Mouse (Mus musculus) liver, embryonic 13.5 days (tissue): ENCODE data around the gene Padi2. TPM values are rescaled to one million over a fixed set of nuclear protein-coding genes. Genes with fewer than 3 reads are reported as not detected.
A peak's percentile ranks its signal among the peaks of the same experiment; 100 is the strongest.

ENCODE experiments used
- ATAC-seq: fragments of 200-750 bp; cut with Nextera tagmentation; 2 replicates; pipeline ENCODE4 v1.8.0; 2017; ENCODE audit warnings: low read depth, mild to moderate bottlenecking, moderate number of reproducible peaks, moderate library complexity
- DNase-seq: peaks from one replicate; pipeline ENCODE4 v3.0.0; 2022
- H3K27ac ChIP-seq: fragments of 300-500 bp; sonication (generic); 2 replicates; pipeline ENCODE4 v1.5.1; 2015; ENCODE audit warnings: moderate library complexity, mild to moderate bottlenecking, inconsistent platforms
- H3K27me3 ChIP-seq: fragments of 300-500 bp; sonication (generic); 2 replicates; pipeline ENCODE4 v1.6.1; 2015; ENCODE audit warnings: mild to moderate bottlenecking, inconsistent platforms
- H3K36me3 ChIP-seq: fragments of 300-500 bp; sonication (generic); 2 replicates; pipeline ENCODE4 v1.6.1; 2015; ENCODE audit warnings: mild to moderate bottlenecking, inconsistent platforms
- H3K4me1 ChIP-seq: fragments of 300-500 bp; sonication (generic); replicated peaks from 2 replicates; pipeline ENCODE4 v1.6.1; 2015; ENCODE audit warnings: inconsistent platforms
- H3K4me2 ChIP-seq: fragments of 300-500 bp; sonication (generic); 2 replicates; pipeline ENCODE4 v1.6.1; 2015; ENCODE audit warnings: inconsistent platforms, mild to moderate bottlenecking, moderate library complexity
- H3K4me3 ChIP-seq: fragments of 300-500 bp; sonication (generic); replicated peaks from 2 replicates; pipeline ENCODE4 v1.5.1; 2015; ENCODE audit warnings: mild to moderate bottlenecking, inconsistent platforms
- H3K9ac ChIP-seq: fragments of 300-500 bp; sonication (generic); 2 replicates; pipeline ENCODE4 v1.6.1; 2015; ENCODE audit warnings: mild to moderate bottlenecking, inconsistent platforms
- H3K9me3 ChIP-seq: fragments of 300-500 bp; sonication (generic); replicated peaks from 2 replicates; pipeline ENCODE4 v1.6.1; 2016; ENCODE audit warnings: inconsistent platforms
- WGBS: fragments of 180-500 bp; shearing (Covaris S2); methylation state at CpG from one replicate; pipeline ENCODE4 v1.1.7; 2015; ENCODE audit not compliant: insufficient replicate concordance; 5-methylcytosine and 5-hydroxymethylcytosine counted together
- polyA plus RNA-seq: library from polyadenylated mRNA; unstranded; fragments of >200 nt; fragmentation: Nextera tagmentation; extraction: Ambion mirVana; gene quantifications from 2 replicates; pipeline ENCODE4 v1.2.1, GENCODE M21; 2015

Padi2 gene
- polyA plus RNA-seq, 1 experiment from 2014 or later, result 1.9 TPM

GRCm38 (mm10) chr4:140960781-140961466 lies 54.8 kb downstream of the Padi2 start, which contains the start of gene Sdhb:
TSS of gene Sdhb (plus strand) at chr4:140961203.
- H3K4me2 ChIP-seq, result peak within 1 kb of the TSS; percentile 89
- H3K4me3 ChIP-seq, result peak within 1 kb of the TSS; percentile 94
- WGBS, result 5% methylated on average over 37 of the region's 37 CpGs
- peak; percentile 97 for ATAC-seq
- H3K9ac ChIP-seq, result peak within 1 kb of the TSS; percentile 90
- H3K27me3 ChIP-seq, result peaks cover 15% of the 10 kb centered on the region
- H3K4me1 ChIP-seq, result peaks cover 55% of the 10 kb centered on the region
- 0 out of 2 replicates have a peak, but pooled peaks cover 2% of the 10 kb centered on the region for H3K36me3 ChIP-seq
- peak; percentile 94 for DNase-seq
- peak within 1 kb of the TSS; percentile 84 for H3K27ac ChIP-seq
- no peaks in the 10 kb centered on the region for H3K9me3 ChIP-seq

DNA sequence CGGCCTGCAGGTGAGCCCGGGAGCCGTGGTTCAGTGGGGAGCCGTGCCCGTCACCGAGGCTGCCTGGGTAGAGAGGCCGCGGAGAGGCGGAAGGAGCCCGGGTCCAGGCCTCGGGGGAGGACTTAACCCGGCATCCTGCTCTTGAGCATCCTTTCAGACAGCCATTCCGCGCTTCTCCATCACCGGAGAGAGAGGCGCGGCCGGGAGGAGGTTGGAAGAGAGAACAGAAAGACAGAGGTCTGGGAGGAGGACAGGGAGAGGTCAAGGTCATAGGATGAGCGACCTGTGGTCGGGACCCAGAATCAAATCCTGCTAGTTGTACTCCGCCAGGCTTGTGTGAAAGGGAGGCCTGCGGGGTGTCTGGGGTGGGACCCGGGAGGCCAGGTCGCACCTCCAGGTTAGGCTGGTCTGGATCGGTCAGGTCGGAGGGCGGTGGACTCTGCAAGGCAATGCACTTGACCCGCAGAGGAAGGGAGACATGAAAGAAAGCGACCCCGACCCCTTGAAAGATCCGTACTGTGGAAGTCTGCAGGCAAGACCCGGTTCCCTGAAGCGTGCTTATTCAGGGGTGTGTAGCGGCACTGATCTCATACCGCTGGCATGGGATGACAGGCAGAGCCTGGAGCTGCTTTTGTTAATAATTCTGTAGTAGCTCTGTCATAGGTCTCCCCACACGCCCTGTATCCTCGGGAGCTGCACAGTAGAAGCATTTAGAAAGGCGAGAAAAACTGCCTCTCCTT lies 55.5 kb downstream of the Padi2 start:
- ATAC-seq, result peak; percentile 43
- H3K4me2 ChIP-seq, result peak overlapping the region; percentile 89
- peaks cover 14% of the 10 kb centered on the region for H3K27me3 ChIP-seq
- peaks cover 9% of the 10 kb centered on the region for H3K36me3 ChIP-seq
- peak overlapping the region; percentile 84 for H3K27ac ChIP-seq
- H3K4me1 ChIP-seq, result peaks cover 62% of the 10 kb centered on the region
- DNase-seq, result no peak
- peak overlapping the region; percentile 90 for H3K9ac ChIP-seq
- 1% methylated on average over 38 of the region's 38 CpGs for WGBS
- H3K4me3 ChIP-seq, result peak overlapping the region; percentile 94
- H3K9me3 ChIP-seq, result no peaks in the 10 kb centered on the region

DNA sequence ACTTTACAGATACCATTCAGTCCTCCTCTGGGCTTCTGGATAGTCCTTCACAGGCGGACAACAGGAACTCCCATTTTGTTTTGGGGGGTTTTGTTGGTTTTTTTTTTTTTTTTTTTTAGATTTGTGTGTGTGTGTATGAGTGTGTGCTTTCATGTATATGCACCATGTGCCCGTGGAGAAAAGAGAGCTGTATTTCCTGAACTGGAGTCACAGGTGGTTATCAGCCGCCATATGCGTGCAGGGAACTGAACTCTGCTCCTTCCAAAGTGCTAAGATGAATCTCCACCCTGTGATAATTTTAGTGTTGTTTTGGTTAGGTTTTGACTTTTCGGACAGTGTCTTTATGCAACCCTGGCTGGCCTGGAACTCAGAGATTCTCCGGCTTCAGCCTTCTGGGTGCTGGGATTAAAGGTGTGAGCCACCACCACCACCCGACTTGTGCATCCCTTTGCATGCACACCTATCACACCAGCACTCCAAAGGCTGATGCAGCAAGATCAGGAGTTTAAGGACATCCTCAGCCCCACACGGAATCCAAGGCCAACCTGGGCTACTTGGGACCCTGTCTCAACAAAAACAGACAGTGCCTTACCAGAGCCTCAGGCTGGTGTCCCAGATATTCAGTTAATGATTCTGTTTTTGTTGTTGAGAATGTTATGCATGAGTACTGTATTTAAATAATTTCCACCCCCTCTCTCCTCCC lies 56.2 kb downstream of the Padi2 start:
- WGBS, result 36% methylated on average over 8 of the region's 8 CpGs
- Histone ChIP-seq H3K4me1 (peaks cover 60% of the 10 kb centered on the region), H3K4me3 (peak overlapping the region; percentile 94), H3K4me2 (peak overlapping the region; percentile 89), H3K9me3 (no peaks in the 10 kb centered on the region), H3K36me3 (peaks cover 14% of the 10 kb centered on the region), H3K27ac (peak overlapping the region; percentile 84), H3K27me3 (peaks cover 7% of the 10 kb centered on the region), H3K9ac (peak overlapping the region; percentile 90)
- ATAC-seq (no peak), DNase-seq (no peak)

DNA sequence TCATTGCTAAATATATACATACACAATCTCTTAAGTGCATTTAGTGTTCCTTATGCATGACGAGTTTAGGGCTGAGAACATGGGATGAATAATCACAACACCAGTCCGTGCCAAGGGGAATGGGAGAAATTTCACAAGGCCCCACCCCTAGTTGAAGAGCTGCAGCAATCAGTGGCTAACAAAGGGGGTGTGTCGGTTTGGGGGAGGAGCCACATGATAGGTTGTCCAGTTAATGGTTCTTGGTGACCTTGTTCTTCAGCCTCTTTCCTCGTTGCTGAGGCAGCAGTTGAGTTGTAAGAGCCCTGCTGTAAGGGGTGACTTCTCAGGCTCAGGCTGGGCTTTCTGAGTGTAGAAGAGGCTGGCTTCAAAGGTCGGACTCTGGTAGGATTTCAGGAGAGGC lies 56.8 kb downstream of the Padi2 start:
- no peaks in the 10 kb centered on the region for H3K9me3 ChIP-seq
- H3K27ac ChIP-seq, result peak overlapping the region; percentile 84
- WGBS, result 33% methylated on average over 5 of the region's 5 CpGs
- H3K9ac ChIP-seq, result peak overlapping the region; percentile 90; the same call in 1 of the 2 replicates
- H3K4me3 ChIP-seq, result peak overlapping the region; percentile 94; the same call in 1 of the 2 replicates
- peaks cover 20% of the 10 kb centered on the region for H3K36me3 ChIP-seq
- H3K4me2 ChIP-seq, result peak overlapping the region; percentile 89
- DNase-seq (peak; percentile 58), ATAC-seq (no peak)
- peaks cover 56% of the 10 kb centered on the region for H3K4me1 ChIP-seq
- 0 out of 2 replicates have a peak, but pooled peaks cover 3% of the 10 kb centered on the region for H3K27me3 ChIP-seq

- H3K36me3 ChIP-seq, result peaks cover 28% of the 10 kb centered on the region
- DNase-seq (no peak), ATAC-seq (no peak)
- 59% methylated on average over 9 of the region's 9 CpGs for WGBS
- H3K27ac ChIP-seq, result no peak overlapping the region
- peaks cover 56% of the 10 kb centered on the region for H3K4me1 ChIP-seq
- no peak overlapping the region for H3K4me2 ChIP-seq
- no peaks in the 10 kb centered on the region for H3K9me3 ChIP-seq
- 0 out of 2 replicates have a peak, but pooled peaks cover 3% of the 10 kb centered on the region for H3K27me3 ChIP-seq
- H3K4me3 ChIP-seq, result no peak overlapping the region
- no peak overlapping the region for H3K9ac ChIP-seq
These were observed 57.9 kb downstream of the Padi2 start for GRCm38 (mm10) chr4:140963941-140964597.

- no peak overlapping the region for H3K9ac ChIP-seq
- H3K9me3 ChIP-seq, result no peaks in the 10 kb centered on the region
- peaks cover 33% of the 10 kb centered on the region for H3K36me3 ChIP-seq
- ATAC-seq (no peak), DNase-seq (peak; percentile 49)
- H3K27ac ChIP-seq, result no peak overlapping the region
- H3K27me3 ChIP-seq, result no peaks in the 10 kb centered on the region
- 16% methylated on average over 7 of the region's 7 CpGs for WGBS
- H3K4me1 ChIP-seq, result peaks cover 56% of the 10 kb centered on the region
- no peak overlapping the region for H3K4me3 ChIP-seq
- no peak overlapping the region for H3K4me2 ChIP-seq
These were observed 58.5 kb downstream of the Padi2 start for GRCm38 (mm10) chr4:140964620-140965019.

DNA sequence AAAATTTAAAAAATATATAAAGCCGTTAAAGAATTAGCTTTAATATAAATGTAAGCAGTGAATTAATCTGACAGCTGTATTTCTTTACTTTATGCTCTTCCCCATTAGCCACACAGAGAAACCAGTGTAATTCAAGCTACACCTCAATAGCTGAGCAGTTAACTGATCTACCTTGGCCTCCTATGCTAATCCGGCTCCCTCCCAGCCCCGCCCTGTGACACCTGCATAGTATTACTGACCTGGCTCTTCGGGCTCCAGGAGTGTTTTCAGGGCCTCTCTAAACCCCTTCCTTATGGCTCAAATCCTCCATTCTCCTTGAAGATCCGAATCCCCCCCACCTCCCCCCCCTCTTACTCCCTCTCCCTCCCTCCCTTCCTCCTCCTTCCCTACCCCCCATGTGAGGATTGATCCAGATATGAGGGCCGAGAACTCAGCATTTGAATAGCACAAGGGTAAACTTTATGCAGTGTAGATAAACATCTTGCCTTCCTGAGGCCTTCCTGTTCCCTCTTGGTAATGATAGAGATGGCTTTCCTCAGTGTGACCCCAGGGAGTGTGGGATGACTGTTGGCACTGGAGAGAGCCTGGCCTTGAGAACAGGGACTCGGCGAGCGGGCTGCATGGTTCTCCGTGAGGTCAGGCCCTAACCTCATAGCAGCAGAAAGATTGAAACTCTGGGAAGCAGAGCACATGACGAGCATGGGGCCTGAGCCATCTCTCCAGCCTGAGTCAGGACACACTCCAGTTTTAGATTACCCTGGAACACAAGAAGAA lies 61.4 kb downstream of the Padi2 start:
- Histone ChIP-seq H3K27me3 (no peaks in the 10 kb centered on the region), H3K4me3 (no peak overlapping the region), H3K4me1 (peaks cover 32% of the 10 kb centered on the region), H3K4me2 (no peak overlapping the region), H3K36me3 (peaks cover 62% of the 10 kb centered on the region), H3K9ac (no peak overlapping the region), H3K9me3 (no peaks in the 10 kb centered on the region), H3K27ac (no peak overlapping the region)
- ATAC-seq (no peak), DNase-seq (no peak)
- WGBS, result 82% methylated on average over 11 of the region's 11 CpGs

GRCm38 (mm10) chr4:140971691-140972090 lies 65.5 kb downstream of the Padi2 start:
- H3K9me3 ChIP-seq, result no peaks in the 10 kb centered on the region
- no peak overlapping the region for H3K27ac ChIP-seq
- no peaks in the 10 kb centered on the region for H3K27me3 ChIP-seq
- no peak overlapping the region for H3K4me2 ChIP-seq
- WGBS, result 77% methylated on average over 13 of the region's 13 CpGs
- H3K36me3 ChIP-seq, result peaks cover 89% of the 10 kb centered on the region
- H3K9ac ChIP-seq, result no peak overlapping the region
- no peak for DNase-seq
- no peak overlapping the region for H3K4me3 ChIP-seq
- peaks cover 7% of the 10 kb centered on the region for H3K4me1 ChIP-seq
- ATAC-seq, result no peak

DNA sequence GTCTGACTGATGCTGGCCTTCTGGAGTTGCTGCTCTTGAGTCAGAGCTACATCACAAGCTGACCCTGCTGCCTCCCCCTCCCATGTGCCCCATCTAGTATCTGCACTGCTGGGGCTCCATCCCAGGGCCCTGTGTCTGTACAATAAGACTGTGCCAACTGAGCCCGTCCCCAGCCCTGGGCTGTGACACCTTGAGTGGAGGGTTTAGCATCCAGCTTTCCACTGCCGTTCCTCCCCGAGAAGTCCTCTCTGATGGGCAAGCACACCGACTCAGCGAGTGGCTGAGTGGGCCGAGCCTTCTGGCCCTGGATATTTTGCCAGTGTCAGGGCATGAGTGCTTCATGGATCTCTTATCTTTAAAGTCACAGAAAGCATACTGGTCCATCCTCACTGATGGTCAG lies 68.3 kb downstream of the Padi2 start:
- H3K4me1 ChIP-seq, result peaks cover 30% of the 10 kb centered on the region
- no peak overlapping the region for H3K27ac ChIP-seq
- no peak overlapping the region for H3K9ac ChIP-seq
- no peaks in the 10 kb centered on the region for H3K27me3 ChIP-seq
- 91% methylated on average over 6 of the region's 6 CpGs for WGBS
- H3K9me3 ChIP-seq, result no peaks in the 10 kb centered on the region
- H3K36me3 ChIP-seq, result peaks cover 88% of the 10 kb centered on the region
- no peak overlapping the region for H3K4me3 ChIP-seq
- ATAC-seq, result no peak
- H3K4me2 ChIP-seq, result no peak overlapping the region
- no peak for DNase-seq

- H3K9ac ChIP-seq, result no peak overlapping the region
- ATAC-seq (no peak), DNase-seq (no peak)
- H3K27me3 ChIP-seq, result no peaks in the 10 kb centered on the region
- WGBS, result 75% methylated on average over 7 of the region's 7 CpGs
- H3K36me3 ChIP-seq, result peaks cover 85% of the 10 kb centered on the region
- no peak overlapping the region for H3K4me3 ChIP-seq
- H3K4me1 ChIP-seq, result peaks cover 30% of the 10 kb centered on the region
- no peak overlapping the region for H3K4me2 ChIP-seq
- H3K27ac ChIP-seq, result no peak overlapping the region
- no peaks in the 10 kb centered on the region for H3K9me3 ChIP-seq
These were observed 69.2 kb downstream of the Padi2 start for GRCm38 (mm10) chr4:140975356-140975755.
